22 mouse cellular contexts compared by ENCODE assay signal in the genomic region with DNA sequence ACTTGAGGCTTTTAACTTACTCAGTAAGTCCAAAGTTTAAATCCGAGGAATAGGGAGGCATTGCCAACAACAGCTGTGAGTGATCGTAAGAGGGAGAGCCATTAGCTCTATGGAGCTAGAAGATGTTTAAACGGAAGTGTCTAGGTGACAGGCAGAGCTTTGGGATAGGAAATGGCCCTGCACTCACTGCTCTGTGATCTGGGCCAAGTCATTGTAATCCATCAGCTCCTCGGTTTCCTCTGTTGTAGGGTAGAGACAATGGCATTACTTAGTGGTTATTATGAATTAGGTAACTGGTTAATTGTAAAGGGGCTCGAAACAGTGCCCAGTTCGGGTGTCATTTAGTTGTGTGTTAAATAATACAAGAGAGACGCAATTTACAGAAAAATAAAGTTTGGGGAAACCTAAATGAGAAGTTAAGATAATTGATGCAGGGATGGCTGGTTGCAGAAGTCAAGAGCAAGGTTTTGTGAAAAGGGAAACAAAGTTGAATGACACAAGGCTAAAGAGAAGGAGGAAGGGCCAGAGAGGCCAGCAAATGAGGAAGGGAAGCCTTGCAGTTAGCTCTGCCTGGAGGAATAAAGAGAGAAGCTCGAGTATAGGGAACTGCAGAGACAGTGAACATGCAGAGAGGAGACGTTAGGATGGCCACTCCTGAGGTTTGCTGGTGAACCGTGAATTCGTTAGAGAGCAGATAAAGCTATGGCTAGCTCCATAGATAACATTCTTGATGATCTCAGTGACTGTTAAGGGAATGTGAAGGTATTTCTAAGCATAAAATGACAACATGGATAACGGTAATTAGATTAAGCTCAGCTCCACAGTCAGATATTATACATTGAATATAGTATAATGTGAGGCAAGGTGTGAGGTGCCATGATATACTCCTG. TPM values are rescaled to one million over a fixed set of nuclear protein-coding genes. Genes with fewer than 3 reads are reported as not detected.
DNase-seq lines count a peak whose midpoint lies in the region; ATAC-seq and TF ChIP-seq lines count a peak whose summit lies in the region.
"Had no signal": no experiment of that assay in that cellular context is flagged by ENCODE, and none has a peak within 500 bp of the region (broad histone marks: within the 10 kb centered on the region; RNA-seq: fewer than 3 reads in every experiment).

No protein-coding gene starts in this region.

- 0 out of 2 replicates have a peak overlapping the region, but pooled peaks have one; percentile 39 for H3K27ac ChIP-seq in liver, embryonic 15.5 days (replicated peaks)
- no peak overlapping the region for H3K27ac ChIP-seq in liver, embryonic 11.5 days (ENCODE audit: low read depth, low read length)
- peak overlapping the region; percentile 52; the same call in 1 of the 2 replicates for H3K27ac ChIP-seq in bone marrow, adult 2 months (ENCODE audit: control insufficient read depth, insufficient read depth, low read depth, low read length, poor library complexity)
- H3K27ac ChIP-seq in embryonic facial prominence, embryonic 10.5 days (replicated peaks): no peak overlapping the region
- H3K27ac ChIP-seq: embryonic facial prominence, embryonic 15.5 days; forebrain, embryonic 10.5 days; hindbrain, embryonic 15.5 days; limb, embryonic 12.5 days; stomach, embryonic 15.5 days had no signal

- 29% methylated on average over 12 of the region's 12 CpGs for WGBS in liver, embryonic 15.5 days (ENCODE audit: insufficient replicate concordance)
- 48% methylated on average over 12 of the region's 12 CpGs for WGBS in liver, embryonic 11.5 days
- 35% methylated on average over 12 of the region's 12 CpGs for WGBS in bone marrow, adult 2 months
- WGBS in embryonic facial prominence, embryonic 10.5 days: 75% methylated on average over 12 of the region's 12 CpGs

- no peaks in the 10 kb centered on the region for H3K36me3 ChIP-seq in liver, embryonic 15.5 days (replicated peaks)
- H3K36me3 ChIP-seq in liver, embryonic 11.5 days (ENCODE audit: control insufficient read depth, insufficient read depth, low read length): no peaks in the 10 kb centered on the region
- H3K36me3 ChIP-seq in embryonic facial prominence, embryonic 10.5 days (replicated peaks): no peaks in the 10 kb centered on the region
- H3K36me3 ChIP-seq: embryonic facial prominence, embryonic 15.5 days; forebrain, embryonic 10.5 days; hindbrain, embryonic 15.5 days; limb, embryonic 12.5 days; stomach, embryonic 15.5 days had no signal

- TF ChIP-seq POLR2A in bone marrow, adult 2 months (IDR thresholded peaks at IDR 0.05; ENCODE audit: borderline replicate concordance, control insufficient read depth, low read depth, low read length): no peak

- no peak for ATAC-seq in liver, embryonic 15.5 days (ENCODE audit: insufficient read depth)
- no peak for ATAC-seq in liver, embryonic 11.5 days (replicated peaks; ENCODE audit: low FRiP score)
- ATAC-seq in granulocyte monocyte progenitor cell, adult 5-6 weeks (replicated peaks; ENCODE audit: poor library complexity, severe bottlenecking): peak; percentile 62
- ATAC-seq in megakaryocyte progenitor cell, adult 5-6 weeks (replicated peaks; ENCODE audit: poor library complexity): peak; percentile 49
- ATAC-seq: intestine, embryonic 16.5 days had no signal

- DNase-seq in liver, embryonic 11.5 days (ENCODE audit: low spot score): no peak
- no peak for DNase-seq in thymus, postnatal 4 days
- DNase-seq in embryonic facial prominence, embryonic 10.5 days (ENCODE audit: low spot score): no peak
- DNase-seq: adrenal gland, adult 2 months; cerebellum, adult 8-10 months; gastrocnemius, postnatal 14 days; heart, postnatal 14 days; kidney, postnatal 10 days; midbrain, embryonic 14.5 days; right cerebral cortex, adult 18-20 months; spleen, adult 18-20 months had no signal

- H3K4me3 ChIP-seq in liver, embryonic 15.5 days (replicated peaks): no peak overlapping the region
- H3K4me3 ChIP-seq in liver, embryonic 11.5 days (ENCODE audit: low read depth, low read length): no peak overlapping the region
- no peak overlapping the region for H3K4me3 ChIP-seq in bone marrow, adult 2 months (replicated peaks; ENCODE audit: control insufficient read depth, low read depth, low read length)
- no peak overlapping the region for H3K4me3 ChIP-seq in embryonic facial prominence, embryonic 10.5 days
- H3K4me3 ChIP-seq: embryonic facial prominence, embryonic 15.5 days; forebrain, embryonic 10.5 days; hindbrain, embryonic 15.5 days; limb, embryonic 12.5 days; stomach, embryonic 15.5 days had no signal

- peaks cover 40% of the 10 kb centered on the region for H3K4me1 ChIP-seq in liver, embryonic 15.5 days (replicated peaks)
- peaks cover 10% of the 10 kb centered on the region for H3K4me1 ChIP-seq in liver, embryonic 11.5 days (replicated peaks; ENCODE audit: control insufficient read depth, insufficient read depth, low read length)
- peaks cover 4% of the 10 kb centered on the region; the same call in 1 of the 2 replicates for H3K4me1 ChIP-seq in bone marrow, adult 2 months (ENCODE audit: control insufficient read depth, insufficient read depth, low read length)
- H3K4me1 ChIP-seq in embryonic facial prominence, embryonic 10.5 days: peaks cover 14% of the 10 kb centered on the region

- no peaks in the 10 kb centered on the region for H3K9me3 ChIP-seq in liver, embryonic 15.5 days (replicated peaks)
- no peaks in the 10 kb centered on the region for H3K9me3 ChIP-seq in liver, embryonic 11.5 days (ENCODE audit: control insufficient read depth, low read length)
- H3K9me3 ChIP-seq in embryonic facial prominence, embryonic 10.5 days: no peaks in the 10 kb centered on the region
- H3K9me3 ChIP-seq: embryonic facial prominence, embryonic 15.5 days; forebrain, embryonic 10.5 days; hindbrain, embryonic 15.5 days; limb, embryonic 12.5 days; stomach, embryonic 15.5 days had no signal

- TF ChIP-seq CTCF in bone marrow, adult 2 months (IDR thresholded peaks at IDR 0.05; ENCODE audit: control insufficient read depth, insufficient read depth, low read length): no peak

- no peak overlapping the region for H3K9ac ChIP-seq in liver, embryonic 15.5 days
- H3K9ac ChIP-seq in liver, embryonic 11.5 days (ENCODE audit: low read depth, low read length): no peak overlapping the region
- H3K9ac ChIP-seq: embryonic facial prominence, embryonic 15.5 days; hindbrain, embryonic 15.5 days; limb, embryonic 12.5 days; stomach, embryonic 15.5 days had no signal

- H3K27me3 ChIP-seq in liver, embryonic 15.5 days: peaks cover 24% of the 10 kb centered on the region
- H3K27me3 ChIP-seq in liver, embryonic 11.5 days (replicated peaks; ENCODE audit: control insufficient read depth, insufficient read depth, low read length): peaks cover 4% of the 10 kb centered on the region
- H3K27me3 ChIP-seq in embryonic facial prominence, embryonic 10.5 days (replicated peaks; ENCODE audit: low read depth, poor library complexity, severe bottlenecking): peaks cover 64% of the 10 kb centered on the region

- H3K4me2 ChIP-seq in liver, embryonic 15.5 days: no peak overlapping the region
- H3K4me2 ChIP-seq in liver, embryonic 11.5 days: no peak overlapping the region
- H3K4me2 ChIP-seq: embryonic facial prominence, embryonic 15.5 days; heart, embryonic 11.5 days; hindbrain, embryonic 15.5 days; limb, embryonic 12.5 days; stomach, embryonic 15.5 days had no signal

RNA-seq across cellular contexts. Expression of a gene that starts 2.3 kb away (rescaled TPM):
- polyA plus RNA-seq in liver, embryonic 15.5 days (2015; fragmentation: Nextera tagmentation; extraction: Ambion mirVana): 8.5 and 8.8 TPM in 2 replicates
- polyA plus RNA-seq in liver, embryonic 11.5 days (2014; fragmentation: Nextera tagmentation; extraction: Ambion mirVana): 17.2 and 17.6 TPM in 2 replicates
- 16.9 and 40.8 TPM in 2 replicates for polyA plus RNA-seq in bone marrow, adult 2 months (2011; ENCODE audit: insufficient read depth, insufficient read length, low replicate concordance, missing spikeins)
- total RNA-seq in granulocyte monocyte progenitor cell, adult 5-6 weeks (2014; fragmentation: Nextera tagmentation): 100 and 126 TPM in 2 replicates
- total RNA-seq in granulocyte monocyte progenitor cell, adult 5-6 weeks (2017): 46.1 and 58.8 TPM in 2 replicates
- total RNA-seq in megakaryocyte progenitor cell, adult 5-6 weeks (2015): 81.8 and 91.6 TPM in 2 replicates
- total RNA-seq in megakaryocyte progenitor cell, adult 5-6 weeks (2017): 40.7 and 45.9 TPM in 2 replicates
- 1.3 and 2.3 TPM in 2 replicates for polyA plus RNA-seq in embryonic facial prominence, embryonic 10.5 days (2016; fragmentation: Nextera tagmentation; extraction: Ambion mirVana)

RNA-seq across cellular contexts. Expression of a gene that starts 35.6 kb away (rescaled TPM):
- 7.7 and 8.1 TPM in 2 replicates for polyA plus RNA-seq in liver, embryonic 15.5 days (2015; fragmentation: Nextera tagmentation; extraction: Ambion mirVana)
- polyA plus RNA-seq in liver, embryonic 11.5 days (2014; fragmentation: Nextera tagmentation; extraction: Ambion mirVana): 23.0 and 23.3 TPM in 2 replicates
- polyA plus RNA-seq in bone marrow, adult 2 months (2011; ENCODE audit: insufficient read depth, insufficient read length, low replicate concordance, missing spikeins): 2.7 and 7.5 TPM in 2 replicates
- 5.3 and 14.2 TPM in 2 replicates for total RNA-seq in granulocyte monocyte progenitor cell, adult 5-6 weeks (2014; fragmentation: Nextera tagmentation)
- 24.6 and 37.7 TPM in 2 replicates for total RNA-seq in granulocyte monocyte progenitor cell, adult 5-6 weeks (2017)
- total RNA-seq in megakaryocyte progenitor cell, adult 5-6 weeks (2015): 20.2 and 21.9 TPM in 2 replicates
- total RNA-seq in megakaryocyte progenitor cell, adult 5-6 weeks (2017): 41.9 and 44.6 TPM in 2 replicates
- 23.6 and 24.4 TPM in 2 replicates for polyA plus RNA-seq in embryonic facial prominence, embryonic 10.5 days (2016; fragmentation: Nextera tagmentation; extraction: Ambion mirVana)

Comparison
In these comparisons a context has a peak if more than half of its experiments do, and no peak if none do; other contexts are left out.
1. H3K27ac ChIP-seq: peak in liver, embryonic 15.5 days (single experiment) and bone marrow, adult 2 months (single experiment); none in liver, embryonic 11.5 days (single experiment) and embryonic facial prominence, embryonic 10.5 days (single experiment).
2. ATAC-seq: peak in granulocyte monocyte progenitor cell, adult 5-6 weeks (single experiment) and megakaryocyte progenitor cell, adult 5-6 weeks (single experiment); none in liver, embryonic 15.5 days (single experiment) and liver, embryonic 11.5 days (single experiment).